23 mouse cellular contexts compared by ENCODE assay signal in the genomic region with DNA sequence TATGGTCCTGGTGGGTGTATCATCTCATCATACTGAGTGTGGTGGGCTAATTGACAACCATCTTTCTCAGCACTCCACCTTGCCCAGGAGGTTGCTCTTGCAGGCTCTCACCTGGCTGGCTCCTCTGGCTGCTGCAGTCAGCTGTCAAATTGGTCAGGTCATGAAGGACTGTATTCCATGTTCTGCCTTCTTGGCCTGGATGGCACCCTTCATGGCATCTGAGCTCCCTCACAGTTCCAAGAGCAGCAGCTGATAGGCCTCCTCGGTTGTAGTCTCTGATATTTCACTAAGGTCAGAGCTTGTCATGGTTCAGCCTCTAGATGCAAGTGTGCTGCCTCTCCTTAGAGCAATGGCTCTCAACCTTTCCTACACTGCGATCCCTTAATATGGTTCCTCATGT. TPM values are rescaled to one million over a fixed set of nuclear protein-coding genes. Genes with fewer than 3 reads are reported as not detected.
DNase-seq lines count a peak whose midpoint lies in the region; ATAC-seq lines count a peak whose summit lies in the region.
"Had no signal": no experiment of that assay in that cellular context is flagged by ENCODE, and none has a peak within 500 bp of the region (broad histone marks: within the 10 kb centered on the region; RNA-seq: fewer than 3 reads in every experiment).

No protein-coding gene starts in this region.

- ATAC-seq in heart, embryonic 11.5 days (replicated peaks; ENCODE audit: insufficient number of reproducible peaks, low FRiP score, low TSS enrichment): no peak
- ATAC-seq in heart, embryonic 13.5 days (ENCODE audit: extremely low read depth, insufficient number of reproducible peaks, low FRiP score, low TSS enrichment): no peak
- no peak for ATAC-seq in intestine, embryonic 14.5 days (replicated peaks; ENCODE audit: low FRiP score, low TSS enrichment, low read depth)
- ATAC-seq in intestine, embryonic 16.5 days: no peak
- ATAC-seq: CD4-positive, CD25-positive, alpha-beta regulatory T cell, adult 4 months; forebrain, embryonic 13.5 days; forebrain, postnatal 0 days; hindbrain, postnatal 0 days; intestine, embryonic 15.5 days had no signal

- no peak overlapping the region for H3K4me2 ChIP-seq in heart, embryonic 11.5 days
- no peak overlapping the region for H3K4me2 ChIP-seq in heart, embryonic 13.5 days
- H3K4me2 ChIP-seq in intestine, embryonic 14.5 days (ENCODE audit: low read length): no peak overlapping the region
- no peak overlapping the region for H3K4me2 ChIP-seq in intestine, embryonic 16.5 days (ENCODE audit: low read depth, low read length)
- H3K4me2 ChIP-seq: forebrain, embryonic 13.5 days; hindbrain, embryonic 13.5 days; intestine, embryonic 15.5 days; kidney, embryonic 15.5 days had no signal

- H3K4me3 ChIP-seq in heart, embryonic 11.5 days (ENCODE audit: low read depth, low read length): no peak overlapping the region
- no peak overlapping the region for H3K4me3 ChIP-seq in heart, embryonic 13.5 days
- no peak overlapping the region for H3K4me3 ChIP-seq in intestine, embryonic 14.5 days (ENCODE audit: low read depth, low read length)
- H3K4me3 ChIP-seq in intestine, embryonic 16.5 days (ENCODE audit: low read length): no peak overlapping the region
- H3K4me3 ChIP-seq: embryonic facial prominence, embryonic 10.5 days; forebrain, embryonic 13.5 days; hindbrain, embryonic 13.5 days; intestine, embryonic 15.5 days; kidney, embryonic 15.5 days had no signal

- no peaks in the 10 kb centered on the region for H3K36me3 ChIP-seq in heart, embryonic 11.5 days (ENCODE audit: control insufficient read depth, insufficient read depth, low read length)
- H3K36me3 ChIP-seq in heart, embryonic 13.5 days: no peaks in the 10 kb centered on the region
- no peaks in the 10 kb centered on the region for H3K36me3 ChIP-seq in intestine, embryonic 14.5 days (ENCODE audit: control insufficient read depth, insufficient read depth, low read length)
- H3K36me3 ChIP-seq in intestine, embryonic 16.5 days (ENCODE audit: control insufficient read depth, insufficient read depth, low read length): no peaks in the 10 kb centered on the region
- H3K36me3 ChIP-seq: hindbrain, embryonic 13.5 days; intestine, embryonic 15.5 days; kidney, embryonic 15.5 days had no signal

- no peak overlapping the region for H3K9ac ChIP-seq in heart, embryonic 11.5 days (ENCODE audit: low read depth, low read length)
- H3K9ac ChIP-seq in heart, embryonic 13.5 days: no peak overlapping the region
- H3K9ac ChIP-seq in intestine, embryonic 14.5 days (ENCODE audit: low read length): no peak overlapping the region
- H3K9ac ChIP-seq in intestine, embryonic 16.5 days (ENCODE audit: low read depth, low read length): no peak overlapping the region
- H3K9ac ChIP-seq: forebrain, embryonic 13.5 days; forebrain, postnatal 0 days; hindbrain, embryonic 13.5 days; intestine, embryonic 15.5 days; kidney, embryonic 15.5 days had no signal

- intact Hi-C loops in heart, postnatal 36 days (cut with DNase I): loop anchor here (5.0 kb wide), 1 partner anchor 44 kb away; a partner anchor contains a TSS

- peaks cover 28% of the 10 kb centered on the region for H3K4me1 ChIP-seq in heart, embryonic 11.5 days (ENCODE audit: control insufficient read depth, insufficient read depth, low read length)
- peaks cover 73% of the 10 kb centered on the region for H3K4me1 ChIP-seq in heart, embryonic 13.5 days
- peaks cover 6% of the 10 kb centered on the region; the same call in 1 of the 2 replicates for H3K4me1 ChIP-seq in intestine, embryonic 14.5 days (replicated peaks; ENCODE audit: control insufficient read depth, insufficient read depth, low read length)
- H3K4me1 ChIP-seq in intestine, embryonic 16.5 days (ENCODE audit: control insufficient read depth, insufficient read depth, low read length): peaks cover 5% of the 10 kb centered on the region; the same call in 1 of the 2 replicates

- peak; percentile 58 for DNase-seq in cerebellum, adult 11-12 months
- no peak for DNase-seq in cerebellum, adult 8-10 months
- DNase-seq in heart, adult 11 months: peak; percentile 92
- DNase-seq in heart, postnatal 36 days: no peak
- peak; percentile 24 for DNase-seq in intestine, embryonic 14.5 days (ENCODE audit: low spot score)
- DNase-seq: adrenal gland, adult 8-10 months; adrenal gland, postnatal 36 days; B cell, adult 2 months; cerebellum, postnatal 36 days; forebrain, postnatal 0 days; gastrocnemius, postnatal 14 days; kidney, adult 2 months had no signal

- H3K27ac ChIP-seq in heart, embryonic 11.5 days (ENCODE audit: low read depth, low read length): no peak overlapping the region
- peak overlapping the region; percentile 92; the same call in 1 of the 2 replicates for H3K27ac ChIP-seq in heart, embryonic 13.5 days (replicated peaks)
- no peak overlapping the region for H3K27ac ChIP-seq in intestine, embryonic 14.5 days (ENCODE audit: low read depth)
- H3K27ac ChIP-seq in intestine, embryonic 16.5 days (ENCODE audit: low read length): no peak overlapping the region
- H3K27ac ChIP-seq: embryonic facial prominence, embryonic 10.5 days; forebrain, embryonic 13.5 days; hindbrain, embryonic 13.5 days; hindbrain, postnatal 0 days; intestine, embryonic 15.5 days; kidney, embryonic 15.5 days had no signal

- 71% methylated on average over 2 of the region's 2 CpGs for WGBS in heart, embryonic 11.5 days (ENCODE audit: insufficient replicate concordance)
- WGBS in heart, embryonic 13.5 days: 69% methylated on average over 2 of the region's 2 CpGs
- 78% methylated on average over 2 of the region's 2 CpGs for WGBS in intestine, embryonic 14.5 days
- 89% methylated on average over 2 of the region's 2 CpGs for whole genome bisulfite sequencing in intestine, embryonic 16.5 days

- no peaks in the 10 kb centered on the region for H3K9me3 ChIP-seq in heart, embryonic 11.5 days (replicated peaks; ENCODE audit: control insufficient read depth, low read length)
- no peaks in the 10 kb centered on the region for H3K9me3 ChIP-seq in heart, embryonic 13.5 days
- H3K9me3 ChIP-seq in intestine, embryonic 14.5 days (ENCODE audit: control insufficient read depth, low read length): no peaks in the 10 kb centered on the region
- no peaks in the 10 kb centered on the region for H3K9me3 ChIP-seq in intestine, embryonic 16.5 days (ENCODE audit: control insufficient read depth, low read length)
- H3K9me3 ChIP-seq: embryonic facial prominence, embryonic 10.5 days; forebrain, embryonic 13.5 days; G1E; hindbrain, embryonic 13.5 days; intestine, embryonic 15.5 days; kidney, embryonic 15.5 days had no signal

- no peaks in the 10 kb centered on the region for H3K27me3 ChIP-seq in heart, embryonic 11.5 days (ENCODE audit: control insufficient read depth, insufficient read depth, low read length)
- H3K27me3 ChIP-seq in heart, embryonic 13.5 days (replicated peaks): no peaks in the 10 kb centered on the region
- no peaks in the 10 kb centered on the region for H3K27me3 ChIP-seq in intestine, embryonic 14.5 days (replicated peaks; ENCODE audit: control insufficient read depth, insufficient read depth, low read length)
- H3K27me3 ChIP-seq in intestine, embryonic 16.5 days (replicated peaks; ENCODE audit: control insufficient read depth, insufficient read depth, low read length): no peaks in the 10 kb centered on the region
- H3K27me3 ChIP-seq: forebrain, embryonic 13.5 days; hindbrain, embryonic 13.5 days; intestine, embryonic 15.5 days; kidney, embryonic 15.5 days had no signal

RNA-seq across cellular contexts. Expression of a gene that starts 45.5 kb away (rescaled TPM):
- polyA plus RNA-seq in heart, embryonic 11.5 days (2014; fragmentation: Nextera tagmentation; extraction: Ambion mirVana): 33.8 and 37.6 TPM in 2 replicates
- 32.4 and 37.6 TPM in 2 replicates for polyA plus RNA-seq in heart, embryonic 13.5 days (2015; fragmentation: Nextera tagmentation; extraction: Ambion mirVana)
- total RNA-seq in heart, postnatal 36 days (2021): 100 to 1,000 TPM; 146 to 197 TPM
- 24.4 and 25.6 TPM in 2 replicates for polyA plus RNA-seq in intestine, embryonic 14.5 days (2014; fragmentation: Nextera tagmentation; extraction: Ambion mirVana)
- polyA plus RNA-seq in intestine, embryonic 16.5 days (2015; fragmentation: Nextera tagmentation; extraction: Ambion mirVana): 17.3 and 19.1 TPM in 2 replicates

RNA-seq across cellular contexts. Expression of a gene that starts 45.7 kb away (rescaled TPM):
- polyA plus RNA-seq in heart, embryonic 11.5 days (2014; fragmentation: Nextera tagmentation; extraction: Ambion mirVana): 0.15 and 0.27 TPM in 2 replicates
- polyA plus RNA-seq in heart, embryonic 13.5 days (2015; fragmentation: Nextera tagmentation; extraction: Ambion mirVana): 0.88 and 0.89 TPM in 2 replicates
- under 1 TPM; 0.41 to 0.83 TPM for total RNA-seq in heart, postnatal 36 days (2021)
- polyA plus RNA-seq in intestine, embryonic 14.5 days (2014; fragmentation: Nextera tagmentation; extraction: Ambion mirVana): 0.51 and 0.62 TPM in 2 replicates
- 0.76 and 1.1 TPM in 2 replicates for polyA plus RNA-seq in intestine, embryonic 16.5 days (2015; fragmentation: Nextera tagmentation; extraction: Ambion mirVana)
- polyA plus RNA-seq: G1E had no signal

Comparison
In these comparisons a context has a peak if more than half of its experiments do, and no peak if none do; other contexts are left out.
1. DNase-seq: peak in cerebellum, adult 11-12 months (single experiment), heart, adult 11 months (single experiment) and intestine, embryonic 14.5 days (single experiment); none in cerebellum, adult 8-10 months (single experiment) and heart, postnatal 36 days (0 of 2).